Mouse (Mus musculus): ENCODE measurements at regions not wholly inside any gene's neighbourhood (a gene's known extent, or its start where the extent isn't known, plus 50 kb on each side); places are given as distances from the start of the nearest gene placed in this dataset.
A peak's percentile ranks its signal among the peaks of the same experiment; 100 is the strongest.

- DNase-seq (ENCODE audit: low spot score), result no peak
Observed at GRCm38 (mm10) chr5:80178723-80179122, 841.2 kb upstream of the Adgrl3 start.

GRCm38 (mm10) chr5:80180280-80180679 lies 839.7 kb upstream of the Adgrl3 start:
- peak; percentile 47 for DNase-seq (ENCODE audit: low spot score)

- no peak for DNase-seq (ENCODE audit: low spot score)
Observed at GRCm38 (mm10) chr5:80192418-80192817, 827.5 kb upstream of the Adgrl3 start.

- DNase-seq (ENCODE audit: low spot score), result no peak
Observed at GRCm38 (mm10) chr5:80199626-80200025, 820.3 kb upstream of the Adgrl3 start.

- DNase-seq (ENCODE audit: low spot score), result no peak
Observed at GRCm38 (mm10) chr5:80248530-80249122, 771.3 kb upstream of the Adgrl3 start.

- DNase-seq (ENCODE audit: low spot score), result no peak
Observed at GRCm38 (mm10) chr5:80251961-80252360, 768.0 kb upstream of the Adgrl3 start.

GRCm38 (mm10) chr5:80255046-80255445 lies 764.9 kb upstream of the Adgrl3 start:
- no peak for DNase-seq (ENCODE audit: low spot score)

GRCm38 (mm10) chr5:80274589-80274988 lies 745.3 kb upstream of the Adgrl3 start:
- no peak for DNase-seq (ENCODE audit: low spot score)

GRCm38 (mm10) chr5:80275232-80275866 lies 744.6 kb upstream of the Adgrl3 start:
- DNase-seq (ENCODE audit: low spot score), result no peak

All from embryo, embryonic 10.5 days (tissue).